Mouse (Mus musculus): ENCODE results near the gene Ube2h. TPM values are rescaled to one million over a fixed set of nuclear protein-coding genes. Genes with fewer than 3 reads are reported as not detected.
A peak's percentile ranks its signal among the peaks of the same experiment; 100 is the strongest.
"Not testable (repeated sequence)": the region's sequence is repeated elsewhere in the genome, so short reads cannot be mapped to it uniquely, and the experiment has no call there.

The Ube2h gene
- polyA plus RNA-seq, 1 experiment from 2014 or later, result 72.4 TPM

- H3K36me3 ChIP-seq, result peaks cover 10% of the 10 kb centered on the region; the same call in 1 of the 2 replicates
- H3K9me3 ChIP-seq (replicated peaks), result no peaks in the 10 kb centered on the region
- H3K27me3 ChIP-seq, result no peaks in the 10 kb centered on the region
- ATAC-seq (ENCODE audit: low FRiP score), result no peak
- H3K4me2 ChIP-seq (replicated peaks), result no peak overlapping the region
- no peak overlapping the region for H3K9ac ChIP-seq
- no peak overlapping the region for H3K27ac ChIP-seq
- no peak overlapping the region for H3K4me3 ChIP-seq
- peaks cover 12% of the 10 kb centered on the region for H3K4me1 ChIP-seq
- 46% methylated on average over 4 of the region's 4 CpGs for WGBS
Measured at GRCm38 (mm10) chr6:30208844-30209243, 95.5 kb downstream of the Ube2h start.

GRCm38 (mm10) chr6:30205587-30206202 lies 98.6 kb downstream of the Ube2h start:
- Histone ChIP-seq H3K9me3 (replicated peaks) (no peaks in the 10 kb centered on the region), H3K27ac (no peak overlapping the region), H3K4me3 (peak overlapping the region; percentile 18), H3K4me1 (peaks cover 10% of the 10 kb centered on the region), H3K36me3 (no peaks in the 10 kb centered on the region), H3K4me2 (replicated peaks) (peak overlapping the region; percentile 51), H3K27me3 (no peaks in the 10 kb centered on the region), H3K9ac (peak overlapping the region; percentile 43)
- peak; percentile 81 for ATAC-seq (ENCODE audit: low FRiP score)
- 7% methylated on average over 30 of the region's 30 CpGs for WGBS

- not testable (repeated sequence) for H3K9ac ChIP-seq; H3K9me3 ChIP-seq (replicated peaks); H3K36me3 ChIP-seq; H3K27me3 ChIP-seq; H3K4me3 ChIP-seq; ATAC-seq (ENCODE audit: low FRiP score); H3K4me1 ChIP-seq; H3K4me2 ChIP-seq (replicated peaks)
- peak overlapping the region; percentile 12; the same call in 1 of the 2 replicates for H3K27ac ChIP-seq
- 79% methylated on average over 6 of the region's 6 CpGs for WGBS
Measured at GRCm38 (mm10) chr6:30205180-30205538, 99.2 kb downstream of the Ube2h start.

- H3K4me1 ChIP-seq, result peaks cover 7% of the 10 kb centered on the region
- H3K4me2 ChIP-seq (replicated peaks), result no peak overlapping the region
- no peak overlapping the region for H3K4me3 ChIP-seq
- peak overlapping the region; percentile 12; the same call in 1 of the 2 replicates for H3K27ac ChIP-seq
- no peak for ATAC-seq (ENCODE audit: low FRiP score)
- H3K36me3 ChIP-seq, result no peaks in the 10 kb centered on the region
- H3K9ac ChIP-seq, result no peak overlapping the region
- WGBS, result 43% methylated on average over 20 of the region's 20 CpGs
- H3K27me3 ChIP-seq, result no peaks in the 10 kb centered on the region
- H3K9me3 ChIP-seq (replicated peaks), result no peaks in the 10 kb centered on the region
Measured at GRCm38 (mm10) chr6:30204383-30205179, 99.8 kb downstream of the Ube2h start.

- Histone ChIP-seq H3K27me3 (no peaks in the 10 kb centered on the region; the same call in 1 of the 2 replicates), H3K4me3 (no peak overlapping the region), H3K36me3 (no peaks in the 10 kb centered on the region), H3K4me1 (no peaks in the 10 kb centered on the region), H3K9ac (no peak overlapping the region), H3K9me3 (replicated peaks) (no peaks in the 10 kb centered on the region), H3K27ac (no peak overlapping the region), H3K4me2 (replicated peaks) (no peak overlapping the region)
- 85% methylated on average over 8 of the region's 8 CpGs for WGBS
- ATAC-seq (ENCODE audit: low FRiP score), result no peak
Measured at GRCm38 (mm10) chr6:30196143-30196542, 108.2 kb downstream of the Ube2h start.

GRCm38 (mm10) chr6:30195656-30196055 lies 108.7 kb downstream of the Ube2h start:
- Histone ChIP-seq H3K36me3 (no peaks in the 10 kb centered on the region), H3K4me2 (replicated peaks) (no peak overlapping the region), H3K27ac (no peak overlapping the region), H3K4me1 (no peaks in the 10 kb centered on the region), H3K4me3 (no peak overlapping the region), H3K27me3 (no peaks in the 10 kb centered on the region; the same call in 1 of the 2 replicates), H3K9ac (no peak overlapping the region), H3K9me3 (replicated peaks) (no peaks in the 10 kb centered on the region)
- no peak for ATAC-seq (ENCODE audit: low FRiP score)
- WGBS, result 74% methylated on average over 11 of the region's 11 CpGs

GRCm38 (mm10) chr6:30183624-30184023 lies 120.7 kb downstream of the Ube2h start:
- Histone ChIP-seq H3K4me3 (no peak overlapping the region), H3K9ac (no peak overlapping the region), H3K27me3 (peaks cover 38% of the 10 kb centered on the region), H3K9me3 (replicated peaks) (no peaks in the 10 kb centered on the region; the same call in 1 of the 2 replicates), H3K36me3 (no peaks in the 10 kb centered on the region), H3K4me2 (replicated peaks) (no peak overlapping the region), H3K4me1 (peaks cover 3% of the 10 kb centered on the region), H3K27ac (no peak overlapping the region)
- WGBS, result 78% methylated on average over 4 of the region's 4 CpGs
- ATAC-seq (ENCODE audit: low FRiP score), result no peak

GRCm38 (mm10) chr6:30182038-30182437 lies 122.3 kb downstream of the Ube2h start:
- Histone ChIP-seq H3K27ac (no peak overlapping the region), H3K4me2 (replicated peaks) (no peak overlapping the region), H3K27me3 (peaks cover 52% of the 10 kb centered on the region), H3K9me3 (replicated peaks) (no peaks in the 10 kb centered on the region; the same call in 1 of the 2 replicates), H3K9ac (no peak overlapping the region), H3K4me3 (no peak overlapping the region), H3K4me1 (peaks cover 10% of the 10 kb centered on the region), H3K36me3 (no peaks in the 10 kb centered on the region)
- no peak for ATAC-seq (ENCODE audit: low FRiP score)
- 58% methylated on average over 6 of the region's 6 CpGs for WGBS

GRCm38 (mm10) chr6:30180321-30180720 lies 124.0 kb downstream of the Ube2h start:
- Histone ChIP-seq H3K9ac (no peak overlapping the region), H3K36me3 (no peaks in the 10 kb centered on the region), H3K4me1 (peaks cover 20% of the 10 kb centered on the region), H3K4me3 (no peak overlapping the region), H3K27me3 (peaks cover 68% of the 10 kb centered on the region), H3K4me2 (replicated peaks) (no peak overlapping the region), H3K27ac (no peak overlapping the region), H3K9me3 (replicated peaks) (no peaks in the 10 kb centered on the region; the same call in 1 of the 2 replicates)
- no peak for ATAC-seq (ENCODE audit: low FRiP score)
- 32% methylated on average over 2 of the region's 2 CpGs for WGBS

- Histone ChIP-seq H3K4me3 (no peak overlapping the region), H3K4me2 (replicated peaks) (no peak overlapping the region), H3K36me3 (no peaks in the 10 kb centered on the region), H3K4me1 (peaks cover 31% of the 10 kb centered on the region), H3K9me3 (replicated peaks) (no peaks in the 10 kb centered on the region; the same call in 1 of the 2 replicates), H3K9ac (no peak overlapping the region), H3K27me3 (peaks cover 80% of the 10 kb centered on the region), H3K27ac (no peak overlapping the region)
- no peak for ATAC-seq (ENCODE audit: low FRiP score)
- 15% methylated on average over 11 of the region's 11 CpGs for whole genome bisulfite sequencing
Measured at GRCm38 (mm10) chr6:30179046-30179445, 125.3 kb downstream of the Ube2h start.

GRCm38 (mm10) chr6:30178023-30178639 lies 126.2 kb downstream of the Ube2h start:
- Histone ChIP-seq H3K9me3 (replicated peaks) (no peaks in the 10 kb centered on the region), H3K4me3 (no peak overlapping the region), H3K36me3 (no peaks in the 10 kb centered on the region), H3K4me1 (peaks cover 40% of the 10 kb centered on the region), H3K9ac (no peak overlapping the region), H3K4me2 (replicated peaks) (no peak overlapping the region), H3K27me3 (peaks cover 86% of the 10 kb centered on the region), H3K27ac (no peak overlapping the region)
- no peak for ATAC-seq (ENCODE audit: low FRiP score)
- under 1% methylated on average over 27 of the region's 27 CpGs for WGBS

- Histone ChIP-seq H3K4me3 (no peak overlapping the region), H3K4me1 (peaks cover 47% of the 10 kb centered on the region), H3K9me3 (replicated peaks) (no peaks in the 10 kb centered on the region), H3K27me3 (peaks cover 94% of the 10 kb centered on the region), H3K4me2 (replicated peaks) (no peak overlapping the region), H3K9ac (no peak overlapping the region), H3K27ac (no peak overlapping the region), H3K36me3 (no peaks in the 10 kb centered on the region)
- WGBS, result under 1% methylated on average over 14 of the region's 14 CpGs
- no peak for ATAC-seq (ENCODE audit: low FRiP score)
Measured at GRCm38 (mm10) chr6:30177305-30177704, 127.0 kb downstream of the Ube2h start.

Data from hindbrain, embryonic 12.5 days (tissue).